ENCODE assay signal across 8 mouse cellular contexts in the genomic region with DNA sequence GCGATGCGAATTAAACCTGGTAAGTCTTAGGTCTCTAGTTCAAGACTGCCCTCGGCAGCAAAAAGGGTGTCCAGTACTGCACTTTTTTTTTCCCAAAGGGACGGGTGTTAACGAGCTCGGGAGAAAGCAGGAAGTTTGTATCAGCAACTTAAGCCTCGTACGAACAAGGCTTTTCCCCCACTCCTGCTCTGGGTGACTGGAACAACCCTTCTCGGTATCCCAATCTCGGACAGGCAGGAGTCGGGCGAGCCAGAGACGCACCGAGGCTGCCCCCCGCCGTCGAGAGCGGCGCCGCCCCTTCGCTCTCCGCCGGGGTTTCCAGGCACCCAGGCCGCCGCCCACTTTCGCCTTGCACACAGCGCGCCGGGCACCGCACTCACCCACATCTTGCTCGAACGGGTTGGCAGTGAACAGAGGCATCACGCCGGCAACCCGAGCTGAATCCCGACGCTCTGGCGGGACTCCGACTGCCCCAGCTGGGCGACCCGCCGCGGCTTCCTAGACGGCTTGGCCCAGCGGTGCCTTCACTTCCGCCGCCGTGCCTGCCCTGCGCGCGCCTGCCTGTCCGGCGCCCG. TPM values are rescaled to one million over a fixed set of nuclear protein-coding genes. Genes with fewer than 3 reads are reported as not detected.
DNase-seq lines count a peak whose midpoint lies in the region; ATAC-seq and TF ChIP-seq lines count a peak whose summit lies in the region.

No protein-coding gene starts in this region.

- 0 out of 2 replicates have a peak, but pooled peaks have one; percentile 11 for TF ChIP-seq CTCF in thymus, adult 2 months (IDR thresholded peaks at IDR 0.05; ENCODE audit: borderline replicate concordance, control insufficient read depth, extremely low read depth, insufficient read depth, low read length, poor library complexity)

- under 1% methylated on average over 54 of the region's 54 CpGs for WGBS in thymus, adult 2 months
- under 1% methylated on average over 54 of the region's 54 CpGs for WGBS in forebrain, embryonic 12.5 days
- under 1% methylated on average over 52 of the region's 54 CpGs for WGBS in intestine, embryonic 14.5 days
- under 1% methylated on average over 53 of the region's 54 CpGs for WGBS in stomach, embryonic 14.5 days

- DNase-seq in cerebellum, adult 9-10 months, result no peak
- no peak for DNase-seq in thymus, adult 2 months
- DNase-seq in thymus, postnatal 25 days, result no peak
- DNase-seq in intestine, embryonic 14.5 days (ENCODE audit: low spot score), result no peak
- peak; percentile 57 for DNase-seq in lung, postnatal 25 days (ENCODE audit: low spot score)

- H3K4me2 ChIP-seq in forebrain, embryonic 12.5 days, result peak overlapping the region; percentile 68
- peak overlapping the region; percentile 78 for H3K4me2 ChIP-seq in intestine, embryonic 14.5 days (ENCODE audit: low read length)
- peak overlapping the region; percentile 66 for H3K4me2 ChIP-seq in stomach, embryonic 14.5 days (replicated peaks; ENCODE audit: low read depth, low read length)

- TF ChIP-seq POLR2A in thymus, adult 2 months (IDR thresholded peaks at IDR 0.05; ENCODE audit: control insufficient read depth, extremely low read depth, insufficient read depth, low read length, poor library complexity), result no peak; the same call in 1 of the 2 replicates

- H3K36me3 ChIP-seq in thymus, adult 2 months (ENCODE audit: control insufficient read depth, insufficient read depth, low read length), result no peaks in the 10 kb centered on the region
- H3K36me3 ChIP-seq in forebrain, embryonic 12.5 days (replicated peaks), result no peaks in the 10 kb centered on the region; the same call in 1 of the 2 replicates
- H3K36me3 ChIP-seq in intestine, embryonic 14.5 days (ENCODE audit: control insufficient read depth, insufficient read depth, low read length), result no peaks in the 10 kb centered on the region
- 0 out of 2 replicates have a peak, but pooled peaks cover 2% of the 10 kb centered on the region for H3K36me3 ChIP-seq in stomach, embryonic 14.5 days (ENCODE audit: control insufficient read depth, insufficient read depth, low read length)

- peak overlapping the region; percentile 35; the same call in 1 of the 2 replicates for H3K27ac ChIP-seq in thymus, adult 2 months (ENCODE audit: control insufficient read depth, insufficient read depth, low read length)
- peak overlapping the region; percentile 95 for H3K27ac ChIP-seq in forebrain, embryonic 12.5 days
- H3K27ac ChIP-seq in intestine, embryonic 14.5 days (ENCODE audit: low read depth), result peak overlapping the region; percentile 96
- peak overlapping the region; percentile 96 for H3K27ac ChIP-seq in stomach, embryonic 14.5 days (ENCODE audit: low read length)

- no peaks in the 10 kb centered on the region for H3K9me3 ChIP-seq in forebrain, embryonic 12.5 days
- no peaks in the 10 kb centered on the region for H3K9me3 ChIP-seq in intestine, embryonic 14.5 days (ENCODE audit: control insufficient read depth, low read length)
- no peaks in the 10 kb centered on the region for H3K9me3 ChIP-seq in stomach, embryonic 14.5 days (ENCODE audit: control insufficient read depth, low read depth, low read length)

- H3K27me3 ChIP-seq in thymus, adult 2 months (ENCODE audit: control insufficient read depth, insufficient read depth, low read length), result no peaks in the 10 kb centered on the region
- H3K27me3 ChIP-seq in forebrain, embryonic 12.5 days, result no peaks in the 10 kb centered on the region
- H3K27me3 ChIP-seq in intestine, embryonic 14.5 days (replicated peaks; ENCODE audit: control insufficient read depth, insufficient read depth, low read length), result no peaks in the 10 kb centered on the region
- H3K27me3 ChIP-seq in stomach, embryonic 14.5 days (ENCODE audit: control insufficient read depth, insufficient read depth, low read length), result no peaks in the 10 kb centered on the region

- H3K4me1 ChIP-seq in thymus, adult 2 months (replicated peaks; ENCODE audit: control insufficient read depth, insufficient read depth, low read length), result peaks cover 6% of the 10 kb centered on the region
- H3K4me1 ChIP-seq in forebrain, embryonic 12.5 days, result peaks cover 8% of the 10 kb centered on the region; the same call in 1 of the 2 replicates
- no peaks in the 10 kb centered on the region for H3K4me1 ChIP-seq in intestine, embryonic 14.5 days (replicated peaks; ENCODE audit: control insufficient read depth, insufficient read depth, low read length)
- H3K4me1 ChIP-seq in stomach, embryonic 14.5 days (ENCODE audit: control insufficient read depth, insufficient read depth, low read length), result peaks cover 13% of the 10 kb centered on the region

- ATAC-seq in cerebellum, adult (ENCODE audit: insufficient number of reproducible peaks, low FRiP score, low TSS enrichment), result peak; percentile 82
- peak; percentile 92 for ATAC-seq in forebrain, embryonic 12.5 days (ENCODE audit: low FRiP score)
- ATAC-seq in intestine, embryonic 14.5 days (replicated peaks; ENCODE audit: low FRiP score, low TSS enrichment, low read depth), result peak; percentile 90
- ATAC-seq in stomach, embryonic 14.5 days (ENCODE audit: insufficient number of reproducible peaks, insufficient read depth, low FRiP score, low read depth), result peak; percentile 90

- peak overlapping the region; percentile 83 for H3K9ac ChIP-seq in forebrain, embryonic 12.5 days
- peak overlapping the region; percentile 94 for H3K9ac ChIP-seq in intestine, embryonic 14.5 days (ENCODE audit: low read length)
- H3K9ac ChIP-seq in stomach, embryonic 14.5 days (replicated peaks; ENCODE audit: low read depth, low read length), result peak overlapping the region; percentile 81

- peak overlapping the region; percentile 98 for H3K4me3 ChIP-seq in thymus, adult 2 months (ENCODE audit: control insufficient read depth, insufficient read depth, low read length)
- peak overlapping the region; percentile 88 for H3K4me3 ChIP-seq in forebrain, embryonic 12.5 days (replicated peaks)
- H3K4me3 ChIP-seq in intestine, embryonic 14.5 days (ENCODE audit: low read depth, low read length), result peak overlapping the region; percentile 89
- H3K4me3 ChIP-seq in stomach, embryonic 14.5 days (ENCODE audit: low read depth, low read length), result peak overlapping the region; percentile 85

RNA-seq across cellular contexts. Expression of a gene that starts 0.3 kb away (rescaled TPM):
- polyA plus RNA-seq in thymus, adult 2 months (2012; rRNA removed), result 10.1 and 10.2 TPM in 2 replicates
- 42.2 and 42.8 TPM in 2 replicates for polyA plus RNA-seq in forebrain, embryonic 12.5 days (2016; fragmentation: Nextera tagmentation; extraction: Ambion mirVana)
- polyA plus RNA-seq in intestine, embryonic 14.5 days (2014; fragmentation: Nextera tagmentation; extraction: Ambion mirVana), result 33.2 and 34.4 TPM in 2 replicates
- 40.8 and 43.7 TPM in 2 replicates for polyA plus RNA-seq in stomach, embryonic 14.5 days (2014; fragmentation: Nextera tagmentation; extraction: Ambion mirVana)

Comparison
In these comparisons a context has a peak if more than half of its experiments do, and no peak if none do; other contexts are left out.
1. H3K27ac ChIP-seq: peak in every context shown above with its lines; median percentile 96 in intestine, embryonic 14.5 days; 96 in stomach, embryonic 14.5 days; 95 in forebrain, embryonic 12.5 days; 35 in thymus, adult 2 months.